Mouse (Mus musculus) skeletal muscle tissue, postnatal 0 days (tissue): ENCODE results near the gene Emp1. TPM values are rescaled to one million over a fixed set of nuclear protein-coding genes. Genes with fewer than 3 reads are reported as not detected.

Experiments used
- polyA plus RNA-seq: library from polyadenylated mRNA; unstranded; fragments of >200 nt; fragmentation: Nextera tagmentation; extraction: Ambion mirVana; gene quantifications from 2 replicates; pipeline ENCODE4 v1.2.1, GENCODE M21; 2015

The Emp1 gene
- polyA plus RNA-seq = 39.4 and 57.8 TPM in 2 replicates

GRCm38 (mm10) chr6:135362459-135363159 is at the start of gene Emp1:
TSS of gene Emp1 (plus strand) at chr6:135362545.

Other genes starting within 250 kb of the Emp1 start
- not detected in 2 replicates for gene Gprc5d, start 244.3 kb upstream of the Emp1 start, polyA plus RNA-seq
- 5.4 TPM in 2 replicates for gene Fam234b, start 164.6 kb upstream of the Emp1 start, polyA plus RNA-seq
- gene Hebp1, start 164.5 kb upstream of the Emp1 start, polyA plus RNA-seq = 10.6 and 23.7 TPM in 2 replicates
- gene Gsg1, start 108.2 kb upstream of the Emp1 start, polyA plus RNA-seq = 1.2 and 1.5 TPM in 2 replicates
- 0.13 TPM in 1 of 2 replicates, not detected in the other for gene Pbp2, start 52.1 kb upstream of the Emp1 start, polyA plus RNA-seq